Mouse (Mus musculus) intestine, embryonic 14.5 days (tissue): ENCODE measurements around the gene Usp24. TPM values are rescaled to one million over a fixed set of nuclear protein-coding genes. Genes with fewer than 3 reads are reported as not detected.

ENCODE experiments used
- ATAC-seq: fragments of 200-750 bp; cut with Nextera tagmentation; replicated peaks from 2 replicates; pipeline ENCODE4 v1.8.0; 2017; ENCODE audit warnings: low read depth, moderate number of reproducible peaks, moderate TSS enrichment, moderate library complexity; ENCODE audit not compliant: low FRiP score, low TSS enrichment
- DNase-seq: peaks from one replicate; pipeline ENCODE4 v3.0.0-alpha.2; 2018; ENCODE audit warnings: low spot score
- H3K27ac ChIP-seq: fragments of 300-500 bp; sonication (generic); 2 replicates; pipeline ENCODE4 v1.5.1; 2014; ENCODE audit warnings: low read depth, mild to moderate bottlenecking, control low read depth
- H3K27me3 ChIP-seq: fragments of 300-500 bp; sonication (generic); replicated peaks from 2 replicates; pipeline ENCODE4 v1.6.1; 2014; ENCODE audit warnings: low read length, control low read depth; ENCODE audit not compliant: control insufficient read depth, insufficient read depth
- H3K36me3 ChIP-seq: fragments of 300-500 bp; sonication (generic); 2 replicates; pipeline ENCODE4 v1.6.1; 2014; ENCODE audit warnings: low read length, control low read depth; ENCODE audit not compliant: control insufficient read depth, insufficient read depth
- H3K4me1 ChIP-seq: fragments of 300-500 bp; sonication (generic); replicated peaks from 2 replicates; pipeline ENCODE4 v1.6.1; 2014; ENCODE audit warnings: low read length, control low read depth, mixed read lengths; ENCODE audit not compliant: control insufficient read depth, insufficient read depth
- H3K4me2 ChIP-seq: fragments of 300-500 bp; sonication (generic); 2 replicates; pipeline ENCODE4 v1.6.1; 2014; ENCODE audit warnings: low read length
- H3K4me3 ChIP-seq: fragments of 300-500 bp; sonication (generic); 2 replicates; pipeline ENCODE4 v1.5.1; 2014; ENCODE audit warnings: low read depth, low read length, control low read depth, mixed read lengths
- H3K9ac ChIP-seq: fragments of 300-500 bp; sonication (generic); 2 replicates; pipeline ENCODE4 v1.6.1; 2014; ENCODE audit warnings: mild to moderate bottlenecking, low read length
- H3K9me3 ChIP-seq: fragments of 300-500 bp; sonication (generic); 2 replicates; pipeline ENCODE4 v1.6.1; 2016; ENCODE audit warnings: low read length, control low read depth; ENCODE audit not compliant: control insufficient read depth
- WGBS: fragments of 180-500 bp; shearing (Covaris S2); extraction: QIAGEN DNeasy Blood & Tissue Kit; methylation state at CpG from one replicate; pipeline ENCODE4 v1.1.7; 2014; 5-methylcytosine and 5-hydroxymethylcytosine counted together
- polyA plus RNA-seq: library from polyadenylated mRNA; unstranded; fragments of >200 nt; fragmentation: Nextera tagmentation; extraction: Ambion mirVana; gene quantifications from 2 replicates; pipeline ENCODE4 v1.2.1, GENCODE M21; 2014

The Usp24 gene
- polyA plus RNA-seq, 1 experiment from 2014 or later, result 14.0 TPM

DNA sequence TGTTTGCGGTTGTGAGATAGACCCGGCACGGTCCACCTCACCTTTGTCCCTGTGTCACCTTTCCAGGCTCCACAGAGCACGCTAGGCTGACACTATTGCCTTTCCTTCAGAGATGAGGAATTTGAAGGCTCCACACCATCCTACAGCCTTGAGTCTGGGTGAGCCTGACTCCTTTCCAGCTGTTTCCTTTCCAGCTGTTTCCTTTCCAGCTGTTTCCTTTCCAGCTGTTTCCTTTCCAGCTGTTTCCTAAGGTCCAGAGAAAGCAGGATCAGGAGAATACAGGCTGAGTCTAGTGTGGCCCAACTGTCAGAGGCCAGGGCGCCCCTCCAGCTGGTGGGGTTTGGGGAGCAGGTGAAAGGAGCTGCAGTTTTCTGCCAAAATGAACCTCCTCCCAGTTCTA, 154.9 kb downstream of the Usp24 start:
- H3K9ac ChIP-seq, result no peak overlapping the region
- no peaks in the 10 kb centered on the region for H3K27me3 ChIP-seq
- no peak overlapping the region for H3K4me3 ChIP-seq
- H3K4me1 ChIP-seq, result no peaks in the 10 kb centered on the region; the same call in 1 of the 2 replicates
- no peak overlapping the region for H3K27ac ChIP-seq
- WGBS, result 70% methylated on average over 5 of the region's 5 CpGs
- no peaks in the 10 kb centered on the region for H3K9me3 ChIP-seq
- no peak for DNase-seq
- ATAC-seq, result no peak
- H3K4me2 ChIP-seq, result no peak overlapping the region
- no peaks in the 10 kb centered on the region for H3K36me3 ChIP-seq

DNA sequence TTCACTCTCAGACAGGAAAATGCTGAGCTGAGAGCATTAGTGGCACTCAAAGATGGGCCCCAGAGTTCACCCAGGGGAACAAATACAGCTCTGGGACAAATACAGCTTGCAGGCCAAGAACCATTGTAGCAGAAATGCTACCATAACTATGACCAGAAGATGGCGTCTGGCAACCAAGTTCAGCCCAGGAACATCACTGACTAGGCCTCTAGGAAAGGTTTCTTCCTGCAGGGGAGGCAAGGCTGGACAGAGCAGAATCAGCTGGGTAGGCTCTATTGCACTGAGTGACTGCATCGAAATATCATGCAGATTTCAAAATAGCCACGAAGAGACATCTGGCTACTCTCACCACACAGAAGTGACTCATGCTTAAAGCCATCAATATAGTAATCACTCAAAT, 156.3 kb downstream of the Usp24 start:
- peak; percentile 73 for DNase-seq
- H3K4me2 ChIP-seq, result no peak overlapping the region
- no peaks in the 10 kb centered on the region for H3K9me3 ChIP-seq
- H3K27me3 ChIP-seq, result no peaks in the 10 kb centered on the region
- ATAC-seq, result peak; percentile 58; the same call in 1 of the 2 replicates
- no peak overlapping the region for H3K9ac ChIP-seq
- no peak overlapping the region for H3K27ac ChIP-seq
- no peak overlapping the region for H3K4me3 ChIP-seq
- H3K4me1 ChIP-seq, result no peaks in the 10 kb centered on the region; the same call in 1 of the 2 replicates
- 13% methylated on average over 3 of the region's 3 CpGs for WGBS
- H3K36me3 ChIP-seq, result no peaks in the 10 kb centered on the region

DNA sequence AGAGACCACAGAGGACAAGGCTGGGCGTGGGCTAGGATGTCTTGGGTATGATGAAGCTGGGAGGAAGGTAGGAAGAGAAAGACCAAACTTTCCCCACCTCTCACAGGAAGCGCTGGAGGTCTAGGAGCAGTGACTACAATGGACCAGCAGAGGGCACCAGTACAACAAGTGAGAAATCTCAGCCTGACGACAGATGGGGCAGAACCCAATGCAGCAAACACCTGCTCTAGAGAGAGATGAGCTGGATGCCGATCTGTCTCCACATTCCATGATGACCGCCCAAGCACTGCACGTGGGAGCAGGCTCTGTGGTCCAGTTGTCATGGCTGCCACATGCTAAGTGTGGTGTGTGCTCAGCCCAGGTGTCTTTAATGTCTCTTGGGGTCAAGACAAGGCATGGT, 158.2 kb downstream of the Usp24 start:
- Histone ChIP-seq H3K27me3 (no peaks in the 10 kb centered on the region), H3K27ac (no peak overlapping the region), H3K4me2 (no peak overlapping the region), H3K36me3 (no peaks in the 10 kb centered on the region), H3K4me3 (no peak overlapping the region), H3K9me3 (no peaks in the 10 kb centered on the region), H3K4me1 (no peaks in the 10 kb centered on the region; the same call in 1 of the 2 replicates), H3K9ac (no peak overlapping the region)
- DNase-seq (peak; percentile 75), ATAC-seq (peak; percentile 42)
- 3% methylated on average over 6 of the region's 6 CpGs for WGBS

DNA sequence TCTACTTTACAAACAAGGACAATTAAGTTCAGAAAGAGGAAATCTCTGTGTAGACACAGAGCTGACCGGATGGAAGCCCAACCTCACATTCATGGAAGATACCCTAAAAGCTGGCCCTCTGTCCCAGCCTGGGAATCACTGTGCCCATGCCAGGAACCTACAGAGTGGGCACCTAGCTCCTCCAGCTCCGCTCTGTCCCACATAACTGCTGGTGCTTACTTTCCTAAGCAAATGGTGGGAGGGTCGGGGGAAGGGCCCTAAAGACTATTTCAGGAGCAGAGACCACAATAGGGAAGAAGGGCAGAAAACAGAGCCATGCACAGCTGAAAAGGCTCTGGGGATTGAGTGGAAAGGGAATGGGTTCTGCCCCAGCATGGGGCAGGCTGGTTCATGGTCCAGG, 164.5 kb downstream of the Usp24 start:
- Histone ChIP-seq H3K27ac (no peak overlapping the region), H3K9me3 (no peaks in the 10 kb centered on the region), H3K36me3 (no peaks in the 10 kb centered on the region), H3K4me2 (no peak overlapping the region), H3K27me3 (no peaks in the 10 kb centered on the region; the same call in 1 of the 2 replicates), H3K9ac (no peak overlapping the region), H3K4me3 (no peak overlapping the region), H3K4me1 (no peaks in the 10 kb centered on the region)
- 72% methylated on average over 3 of the region's 3 CpGs for WGBS
- ATAC-seq (no peak), DNase-seq (no peak)

DNA sequence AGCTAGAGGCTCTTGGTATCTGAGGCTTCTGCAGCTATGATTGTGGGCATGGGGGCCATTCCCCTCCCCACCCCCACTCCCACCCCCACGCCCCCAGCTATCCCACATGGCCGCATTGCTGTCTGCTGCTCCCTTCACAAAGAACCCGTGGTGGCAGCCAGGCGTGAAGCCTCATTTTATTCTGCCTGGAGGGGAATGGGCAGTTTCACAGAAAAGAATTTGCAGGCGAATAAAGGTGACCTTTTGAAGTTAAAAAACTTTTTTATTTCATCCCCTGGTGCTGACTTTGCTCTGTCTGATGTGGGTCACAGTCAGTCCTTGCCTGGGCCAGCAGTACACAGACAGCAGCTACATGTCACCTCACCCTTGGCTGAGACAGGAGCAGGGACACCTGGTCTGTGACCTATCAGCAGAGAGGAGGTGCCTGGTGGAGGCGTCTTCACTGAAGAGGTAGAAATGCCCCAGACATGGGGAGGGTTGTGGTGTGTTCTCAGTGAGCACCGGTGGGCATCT, 167.3 kb downstream of the Usp24 start:
- H3K36me3 ChIP-seq, result no peaks in the 10 kb centered on the region
- no peaks in the 10 kb centered on the region for H3K9me3 ChIP-seq
- DNase-seq (no peak), ATAC-seq (no peak)
- no peak overlapping the region for H3K4me2 ChIP-seq
- no peaks in the 10 kb centered on the region; the same call in 1 of the 2 replicates for H3K27me3 ChIP-seq
- 56% methylated on average over 7 of the region's 7 CpGs for WGBS
- no peak overlapping the region for H3K9ac ChIP-seq
- no peak overlapping the region for H3K27ac ChIP-seq
- no peak overlapping the region for H3K4me3 ChIP-seq
- H3K4me1 ChIP-seq, result no peaks in the 10 kb centered on the region

DNA sequence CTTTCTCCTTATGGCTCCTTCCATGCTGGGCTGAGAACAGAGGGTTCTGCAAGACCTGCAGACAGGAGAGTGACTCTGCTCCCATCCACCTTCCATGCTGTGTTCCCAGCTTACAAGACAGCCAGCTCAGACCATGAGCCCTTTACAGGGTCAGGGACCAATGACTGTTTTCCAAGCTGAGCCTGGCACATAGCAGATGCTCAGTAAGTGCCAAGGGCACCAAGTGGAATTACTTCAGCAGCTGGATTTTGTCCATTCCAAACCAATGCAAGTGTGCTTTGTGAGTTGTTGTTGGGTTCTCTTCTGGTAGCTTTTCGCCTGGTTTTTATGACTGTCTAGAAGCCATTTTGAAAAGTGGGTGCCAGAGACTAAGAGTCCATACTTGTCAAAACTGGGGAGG, 167.8 kb downstream of the Usp24 start:
- Histone ChIP-seq H3K4me1 (no peaks in the 10 kb centered on the region), H3K4me2 (no peak overlapping the region), H3K4me3 (no peak overlapping the region), H3K27ac (no peak overlapping the region), H3K27me3 (no peaks in the 10 kb centered on the region; the same call in 1 of the 2 replicates), H3K36me3 (no peaks in the 10 kb centered on the region), H3K9ac (no peak overlapping the region), H3K9me3 (no peaks in the 10 kb centered on the region)
- no peak for DNase-seq
- no peak for ATAC-seq
- 94% methylated on average over 1 of the region's 1 CpGs for WGBS

DNA sequence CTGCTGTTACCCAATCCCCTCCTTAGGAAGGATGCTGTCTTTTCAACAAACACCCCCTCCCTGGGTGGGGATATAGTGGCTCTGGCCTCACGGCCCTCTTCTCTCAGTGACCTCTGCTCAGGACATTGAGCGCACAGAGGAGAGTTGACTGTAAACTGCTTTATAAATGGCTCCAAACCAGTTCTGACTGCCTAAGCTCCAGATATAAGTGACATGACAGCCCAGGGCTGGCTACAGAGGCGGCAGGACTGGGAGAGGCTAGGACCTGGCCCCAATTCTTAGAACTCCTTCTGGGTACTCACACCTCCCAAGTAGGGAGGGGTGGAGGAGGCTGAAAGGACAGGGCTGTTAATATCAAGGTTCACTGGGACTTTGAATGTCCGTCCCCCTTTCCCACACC, 174.6 kb downstream of the Usp24 start:
- no peak for DNase-seq
- no peaks in the 10 kb centered on the region for H3K27me3 ChIP-seq
- H3K4me2 ChIP-seq, result no peak overlapping the region
- H3K36me3 ChIP-seq, result no peaks in the 10 kb centered on the region
- H3K9me3 ChIP-seq, result no peaks in the 10 kb centered on the region
- no peak overlapping the region for H3K4me3 ChIP-seq
- no peak overlapping the region for H3K9ac ChIP-seq
- WGBS, result 50% methylated on average over 4 of the region's 4 CpGs
- no peak for ATAC-seq
- H3K4me1 ChIP-seq, result no peaks in the 10 kb centered on the region
- H3K27ac ChIP-seq, result no peak overlapping the region

Other genes with a start within 250 kb of the Usp24 start
- gene Pcsk9, start 148.1 kb downstream of the Usp24 start, polyA plus RNA-seq, result 95.9 and 101 TPM in 2 replicates
- gene Bsnd, start 176.1 kb downstream of the Usp24 start, polyA plus RNA-seq, result not detected in 2 replicates
- gene Dhcr24, start 244.8 kb downstream of the Usp24 start, polyA plus RNA-seq, result 30.4 and 38.2 TPM in 2 replicates